Mouse (Mus musculus): ENCODE measurements around the gene Hps6.
"Not testable (repeated sequence)": the region's sequence is repeated elsewhere in the genome, so short reads cannot be mapped to it uniquely, and the experiment has no call there.

Hps6 gene

GRCm38 (mm10) chr19:46003371-46004226 is at the start of gene Hps6:
TSS of gene Hps6 (plus strand) at chr19:46003508.
- DNase-seq: peak; percentile 93

GRCm38 (mm10) chr19:45956736-45957135 is 46.6 kb upstream of the Hps6 start:
- no peak for DNase-seq

GRCm38 (mm10) chr19:45960770-45961169 is 42.5 kb upstream of the Hps6 start:
- DNase-seq: no peak

GRCm38 (mm10) chr19:45984379-45984778 is 18.9 kb upstream of the Hps6 start:
- no peak for DNase-seq

- DNase-seq: no peak
These were observed 15.1 kb upstream of the Hps6 start for GRCm38 (mm10) chr19:45988238-45988637.

GRCm38 (mm10) chr19:45991171-45991570 is 12.1 kb upstream of the Hps6 start:
- no peak for DNase-seq

GRCm38 (mm10) chr19:45993441-45993840 is 9.9 kb upstream of the Hps6 start:
- DNase-seq: not testable (repeated sequence)

- no peak for DNase-seq
These were observed 9.1 kb upstream of the Hps6 start for GRCm38 (mm10) chr19:45993981-45994737.

- no peak for DNase-seq
These were observed 5.9 kb upstream of the Hps6 start for GRCm38 (mm10) chr19:45997365-45997764.

GRCm38 (mm10) chr19:45997785-45998693 is 5.3 kb upstream of the Hps6 start, which contains the start of gene Armh3:
TSS of gene Armh3 (minus strand) at chr19:45998488.
- DNase-seq: peak; percentile 96

GRCm38 (mm10) chr19:45998694-45999217 is 4.6 kb upstream of the Hps6 start:
- DNase-seq: no peak

- DNase-seq: no peak
These were observed 3.9 kb upstream of the Hps6 start for GRCm38 (mm10) chr19:45999378-45999777.

GRCm38 (mm10) chr19:46002279-46002678 is 1.0 kb upstream of the Hps6 start:
- no peak for DNase-seq

- DNase-seq: no peak
These were observed 1.6 kb downstream of the Hps6 start for GRCm38 (mm10) chr19:46004814-46005466.

GRCm38 (mm10) chr19:46005680-46006079 is 2.4 kb downstream of the Hps6 start:
- no peak for DNase-seq

- DNase-seq: peak; percentile 94
These were observed 11.4 kb downstream of the Hps6 start for GRCm38 (mm10) chr19:46014572-46015178.

GRCm38 (mm10) chr19:46016023-46016422 is 12.7 kb downstream of the Hps6 start:
- DNase-seq: no peak

GRCm38 (mm10) chr19:46024959-46025358 is 21.7 kb downstream of the Hps6 start:
- no peak for DNase-seq

GRCm38 (mm10) chr19:46026567-46026966 is 23.3 kb downstream of the Hps6 start:
- no peak for DNase-seq

GRCm38 (mm10) chr19:46028747-46029320 is 25.5 kb downstream of the Hps6 start:
- no peak for DNase-seq

GRCm38 (mm10) chr19:46029652-46030051 is 26.3 kb downstream of the Hps6 start:
- no peak for DNase-seq
